Mouse (Mus musculus) heart, embryonic 16.5 days (tissue): ENCODE results near the gene Npcd. TPM values are rescaled to one million over a fixed set of nuclear protein-coding genes. Genes with fewer than 3 reads are reported as not detected.

Experiments
- ATAC-seq: fragments of 200-750 bp; cut with Nextera tagmentation; replicated peaks from 2 replicates; pipeline ENCODE4 v1.8.0; 2017; ENCODE audit warnings: moderate number of reproducible peaks; ENCODE audit not compliant: insufficient read depth, low FRiP score; ENCODE audit errors: extremely low read depth
- H3K27ac ChIP-seq: fragments of 300-500 bp; sonication (generic); 2 replicates; pipeline ENCODE4 v1.5.1; 2014; ENCODE audit warnings: mild to moderate bottlenecking, low read length, control low read depth, moderate library complexity
- H3K27me3 ChIP-seq: fragments of 300-500 bp; sonication (generic); 2 replicates; pipeline ENCODE4 v1.6.1; 2014; ENCODE audit warnings: low read length, mixed read lengths; ENCODE audit not compliant: control insufficient read depth, insufficient read depth
- H3K36me3 ChIP-seq: fragments of 300-500 bp; sonication (generic); 2 replicates; pipeline ENCODE4 v1.6.1; 2014; ENCODE audit not compliant: control insufficient read depth, insufficient read depth
- H3K4me1 ChIP-seq: fragments of 300-500 bp; sonication (generic); 2 replicates; pipeline ENCODE4 v1.6.1; 2014; ENCODE audit warnings: low read length, mixed read lengths; ENCODE audit not compliant: control insufficient read depth, insufficient read depth
- H3K4me2 ChIP-seq: fragments of 300-500 bp; sonication (generic); 2 replicates; pipeline ENCODE4 v1.6.1; 2014; ENCODE audit warnings: low read depth, mild to moderate bottlenecking, control low read depth, low read length
- H3K4me3 ChIP-seq: fragments of 300-500 bp; sonication (generic); 2 replicates; pipeline ENCODE4 v1.5.1; 2014; ENCODE audit warnings: mild to moderate bottlenecking, control low read depth, low read length
- H3K9ac ChIP-seq: fragments of 300-500 bp; sonication (generic); 2 replicates; pipeline ENCODE4 v1.6.1; 2014; ENCODE audit warnings: low read length, control low read depth
- H3K9me3 ChIP-seq: fragments of 300-500 bp; sonication (generic); replicated peaks from 2 replicates; pipeline ENCODE4 v1.6.1; 2016; ENCODE audit warnings: low read length; ENCODE audit not compliant: control insufficient read depth
- WGBS: fragments of 180-500 bp; shearing (Covaris S2); extraction: QIAGEN DNeasy Blood & Tissue Kit; methylation state at CpG from one replicate; pipeline ENCODE4 v1.1.7; 2014; 5-methylcytosine and 5-hydroxymethylcytosine counted together
- polyA plus RNA-seq: library from polyadenylated mRNA; unstranded; fragments of >200 nt; fragmentation: Nextera tagmentation; extraction: Ambion mirVana; gene quantifications from 2 replicates; pipeline ENCODE4 v1.2.1, GENCODE M21; 2015

Gene Npcd
- polyA plus RNA-seq, 1 experiment from 2014 or later = not detected

- Histone ChIP-seq H3K4me2 (peak overlapping the region; percentile 67), H3K27ac (peak overlapping the region; percentile 66), H3K4me1 (peaks cover 30% of the 10 kb centered on the region), H3K9me3 (no peaks in the 10 kb centered on the region), H3K27me3 (no peaks in the 10 kb centered on the region), H3K9ac (0 out of 2 replicates have a peak overlapping the region, but pooled peaks have one; percentile 69), H3K36me3 (peaks cover 6% of the 10 kb centered on the region; the same call in 1 of the 2 replicates), H3K4me3 (peak overlapping the region; percentile 87; the same call in 1 of the 2 replicates)
- 54% methylated on average over 9 of the region's 9 CpGs for WGBS
- no peak for ATAC-seq
These were observed 834 bp upstream of the Npcd start for GRCm38 (mm10) chr15:79834881-79835260.

GRCm38 (mm10) chr15:79833251-79834050 is 586 bp downstream of the Npcd start:
- Histone ChIP-seq H3K9me3 (no peaks in the 10 kb centered on the region), H3K4me3 (peak overlapping the region; percentile 87), H3K9ac (peak overlapping the region; percentile 93), H3K36me3 (peaks cover 11% of the 10 kb centered on the region; the same call in 1 of the 2 replicates), H3K4me1 (peaks cover 33% of the 10 kb centered on the region), H3K4me2 (peak overlapping the region; percentile 67), H3K27me3 (no peaks in the 10 kb centered on the region), H3K27ac (peak overlapping the region; percentile 95)
- under 1% methylated on average over 41 of the region's 41 CpGs for WGBS
- peak; percentile 43 for ATAC-seq

GRCm38 (mm10) chr15:79832064-79832900 is 1.8 kb downstream of the Npcd start:
- no peak for ATAC-seq
- peak overlapping the region; percentile 87 for H3K4me3 ChIP-seq
- H3K27me3 ChIP-seq = no peaks in the 10 kb centered on the region
- peak overlapping the region; percentile 67 for H3K4me2 ChIP-seq
- H3K9me3 ChIP-seq = no peaks in the 10 kb centered on the region
- peak overlapping the region; percentile 95 for H3K27ac ChIP-seq
- peaks cover 17% of the 10 kb centered on the region for H3K36me3 ChIP-seq
- 31% methylated on average over 18 of the region's 18 CpGs for WGBS
- H3K9ac ChIP-seq = peak overlapping the region; percentile 93
- H3K4me1 ChIP-seq = peaks cover 33% of the 10 kb centered on the region

- 12% methylated on average over 4 of the region's 4 CpGs for WGBS
- no peak for ATAC-seq
- H3K9ac ChIP-seq = no peak overlapping the region
- peaks cover 35% of the 10 kb centered on the region for H3K4me1 ChIP-seq
- H3K36me3 ChIP-seq = peaks cover 21% of the 10 kb centered on the region
- no peaks in the 10 kb centered on the region for H3K9me3 ChIP-seq
- no peak overlapping the region for H3K4me2 ChIP-seq
- H3K27me3 ChIP-seq = no peaks in the 10 kb centered on the region
- H3K27ac ChIP-seq = no peak overlapping the region
- H3K4me3 ChIP-seq = no peak overlapping the region
These were observed 3.6 kb downstream of the Npcd start for GRCm38 (mm10) chr15:79830388-79830787.

- no peak overlapping the region for H3K4me3 ChIP-seq
- no peak for ATAC-seq
- peaks cover 21% of the 10 kb centered on the region for H3K36me3 ChIP-seq
- H3K4me1 ChIP-seq = peaks cover 32% of the 10 kb centered on the region
- no peaks in the 10 kb centered on the region for H3K9me3 ChIP-seq
- H3K9ac ChIP-seq = no peak overlapping the region
- H3K27ac ChIP-seq = no peak overlapping the region
- H3K27me3 ChIP-seq = no peaks in the 10 kb centered on the region
- 88% methylated on average over 5 of the region's 5 CpGs for WGBS
- no peak overlapping the region for H3K4me2 ChIP-seq
These were observed 4.6 kb downstream of the Npcd start for GRCm38 (mm10) chr15:79829431-79829830.

GRCm38 (mm10) chr15:79828366-79829035 is 5.5 kb downstream of the Npcd start:
- H3K4me2 ChIP-seq = peak overlapping the region; percentile 39; the same call in 1 of the 2 replicates
- no peaks in the 10 kb centered on the region for H3K9me3 ChIP-seq
- H3K27me3 ChIP-seq = no peaks in the 10 kb centered on the region
- peak overlapping the region; percentile 17; the same call in 1 of the 2 replicates for H3K9ac ChIP-seq
- H3K36me3 ChIP-seq = peaks cover 21% of the 10 kb centered on the region
- H3K4me3 ChIP-seq = no peak overlapping the region
- peaks cover 38% of the 10 kb centered on the region for H3K4me1 ChIP-seq
- ATAC-seq = no peak
- 54% methylated on average over 46 of the region's 46 CpGs for WGBS
- no peak overlapping the region for H3K27ac ChIP-seq

GRCm38 (mm10) chr15:79827778-79828210 is 6.2 kb downstream of the Npcd start:
- no peak overlapping the region for H3K9ac ChIP-seq
- peaks cover 24% of the 10 kb centered on the region for H3K36me3 ChIP-seq
- H3K9me3 ChIP-seq = no peaks in the 10 kb centered on the region
- H3K4me3 ChIP-seq = no peak overlapping the region
- H3K4me2 ChIP-seq = no peak overlapping the region
- H3K27ac ChIP-seq = no peak overlapping the region
- peaks cover 39% of the 10 kb centered on the region for H3K4me1 ChIP-seq
- 91% methylated on average over 11 of the region's 11 CpGs for WGBS
- no peaks in the 10 kb centered on the region for H3K27me3 ChIP-seq
- no peak for ATAC-seq

GRCm38 (mm10) chr15:79827061-79827777 is 6.8 kb downstream of the Npcd start:
- no peak overlapping the region for H3K27ac ChIP-seq
- no peak overlapping the region for H3K4me3 ChIP-seq
- 87% methylated on average over 14 of the region's 14 CpGs for WGBS
- no peak overlapping the region for H3K4me2 ChIP-seq
- ATAC-seq = no peak
- peaks cover 39% of the 10 kb centered on the region for H3K4me1 ChIP-seq
- H3K36me3 ChIP-seq = peaks cover 24% of the 10 kb centered on the region
- no peaks in the 10 kb centered on the region for H3K27me3 ChIP-seq
- H3K9ac ChIP-seq = no peak overlapping the region
- H3K9me3 ChIP-seq = no peaks in the 10 kb centered on the region
